Mouse (Mus musculus) layer of hippocampus, adult 9-11 months (tissue): ENCODE results near the gene Mab21l2.

Experiments
- DNase-seq: peaks from one replicate; pipeline ENCODE4 v3.0.0; 2022

Gene Mab21l2

GRCm38 (mm10) chr3:86538645-86539554 is 9.5 kb downstream of the Mab21l2 start:
- DNase-seq = no peak

DNA sequence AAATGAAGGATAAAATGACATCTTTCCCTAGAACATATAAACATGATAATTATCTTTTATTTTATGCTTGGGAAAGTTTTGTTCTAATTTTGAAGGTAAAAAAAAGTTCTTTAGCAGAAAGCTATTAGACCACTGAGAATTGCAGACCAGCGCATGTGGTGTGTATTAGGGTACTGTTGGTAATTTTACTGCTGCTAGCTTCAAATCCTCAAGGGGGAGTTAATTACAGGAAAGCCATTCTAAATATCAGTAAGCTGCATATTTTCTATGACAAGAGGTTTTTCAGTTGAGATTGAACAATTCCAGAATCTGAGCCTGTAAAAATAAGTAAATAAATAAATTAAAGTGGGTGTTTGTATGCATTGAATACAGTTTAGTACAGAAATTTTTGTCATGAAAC is 11.7 kb downstream of the Mab21l2 start:
- DNase-seq = no peak

- no peak for DNase-seq
These were observed 16.7 kb downstream of the Mab21l2 start for GRCm38 (mm10) chr3:86531531-86532269.

DNA sequence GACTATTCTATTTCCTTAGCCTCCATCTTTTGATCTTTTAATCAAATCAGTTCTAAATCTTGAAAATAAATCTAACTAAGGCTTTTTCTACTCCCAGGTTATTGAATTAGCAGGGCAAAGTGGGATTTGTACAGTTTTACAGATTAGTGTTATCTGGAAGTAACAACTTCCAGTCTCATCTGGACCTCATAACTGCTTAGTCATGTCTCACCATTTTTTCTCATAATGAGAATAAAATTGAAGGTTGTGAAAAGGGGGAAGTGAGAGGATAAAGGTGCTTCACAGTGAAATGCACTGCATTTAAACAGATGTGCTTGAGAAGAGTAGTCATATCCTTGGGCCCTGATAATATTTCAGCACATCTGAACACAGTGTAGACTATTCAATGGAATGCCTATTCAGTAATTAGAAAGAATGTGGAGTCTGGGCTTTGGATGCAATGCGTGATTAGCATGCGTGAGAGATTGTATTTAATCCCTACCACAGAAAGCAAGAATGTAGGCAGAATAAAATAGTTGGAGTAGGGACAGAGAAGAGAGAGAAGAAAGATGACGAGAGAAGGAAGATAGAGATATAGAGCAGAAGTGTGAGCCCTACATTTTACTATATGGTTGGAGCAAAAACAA is 25.4 kb downstream of the Mab21l2 start:
- DNase-seq = no peak

DNA sequence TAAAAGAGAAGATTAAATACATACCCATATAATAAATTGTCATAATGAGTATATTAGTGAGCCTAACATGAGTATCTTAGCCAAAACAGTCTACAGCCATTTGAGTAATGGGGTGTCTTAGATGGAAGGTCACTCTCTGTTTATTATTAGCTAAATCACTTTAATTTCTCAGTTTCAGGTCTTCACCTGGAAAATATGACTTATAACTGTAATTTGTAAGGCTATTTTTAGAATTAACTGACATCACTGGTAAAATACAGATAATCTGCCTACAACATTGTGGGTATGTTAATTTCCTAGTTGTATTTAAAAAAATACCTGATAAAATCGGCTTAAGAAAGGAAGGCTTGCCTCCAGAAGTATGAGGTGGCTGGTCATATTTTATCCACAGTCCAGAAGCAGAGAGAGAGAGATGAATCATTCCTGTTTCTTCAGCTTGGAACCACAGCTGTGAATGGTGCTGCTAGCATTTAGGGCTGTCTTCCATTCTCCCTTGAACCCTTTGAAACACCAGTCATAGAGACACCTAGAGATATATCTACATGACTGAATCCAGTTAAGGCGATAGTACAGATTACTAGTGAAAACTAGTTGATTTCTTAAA is 29.8 kb downstream of the Mab21l2 start:
- no peak for DNase-seq

- no peak for DNase-seq
These were observed 47.8 kb downstream of the Mab21l2 start for GRCm38 (mm10) chr3:86500586-86500985.
